Mouse (Mus musculus) layer of hippocampus, adult 9-10 months (tissue): ENCODE measurements around the gene Mettl1.

Experiments
- DNase-seq: peaks from one replicate; pipeline ENCODE4 v3.0.0; 2022; ENCODE audit warnings: low spot score

The Mettl1 gene

DNA sequence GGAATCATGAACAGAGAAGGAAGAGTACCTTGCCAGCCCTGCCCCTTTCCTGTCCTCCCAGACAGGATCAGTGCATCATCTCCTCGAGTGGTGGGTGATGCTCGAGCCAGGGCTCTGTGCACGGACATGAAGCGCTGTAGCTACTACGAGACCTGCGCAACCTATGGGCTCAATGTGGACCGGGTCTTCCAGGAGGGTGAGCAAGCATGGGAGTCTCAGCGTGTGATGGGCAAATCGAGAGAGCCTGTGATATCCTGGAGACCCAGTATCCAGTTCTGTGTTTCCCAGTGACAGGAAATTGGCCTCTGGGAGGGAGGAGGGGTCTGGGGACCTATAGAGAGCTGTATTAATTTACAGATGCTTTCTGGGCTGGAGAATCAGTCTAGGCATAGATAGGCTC is 43.8 kb downstream of the Mettl1 start:
- DNase-seq: no peak

DNA sequence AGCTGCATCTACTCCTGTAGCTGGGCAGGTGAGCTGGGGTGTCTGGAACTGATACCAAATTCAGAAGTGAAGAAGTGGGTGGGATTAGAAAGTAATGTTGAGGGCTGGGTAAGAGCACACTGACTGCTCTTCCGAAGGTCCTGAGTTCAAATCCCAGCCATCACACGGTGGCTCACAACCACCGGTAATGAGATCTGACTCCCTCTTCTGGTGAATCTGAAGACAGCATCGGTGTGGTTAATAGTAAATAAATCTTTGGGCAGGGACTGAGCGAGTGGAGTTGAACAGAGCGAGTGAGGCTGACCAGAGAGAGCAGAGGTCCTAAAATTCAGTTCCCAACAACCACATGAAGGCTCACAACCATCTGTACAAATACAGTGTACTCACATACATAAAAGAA is 44.4 kb downstream of the Mettl1 start:
- DNase-seq: no peak

- DNase-seq: no peak
These were observed 49.6 kb downstream of the Mettl1 start for GRCm38 (mm10) chr10:127090560-127091411.

DNA sequence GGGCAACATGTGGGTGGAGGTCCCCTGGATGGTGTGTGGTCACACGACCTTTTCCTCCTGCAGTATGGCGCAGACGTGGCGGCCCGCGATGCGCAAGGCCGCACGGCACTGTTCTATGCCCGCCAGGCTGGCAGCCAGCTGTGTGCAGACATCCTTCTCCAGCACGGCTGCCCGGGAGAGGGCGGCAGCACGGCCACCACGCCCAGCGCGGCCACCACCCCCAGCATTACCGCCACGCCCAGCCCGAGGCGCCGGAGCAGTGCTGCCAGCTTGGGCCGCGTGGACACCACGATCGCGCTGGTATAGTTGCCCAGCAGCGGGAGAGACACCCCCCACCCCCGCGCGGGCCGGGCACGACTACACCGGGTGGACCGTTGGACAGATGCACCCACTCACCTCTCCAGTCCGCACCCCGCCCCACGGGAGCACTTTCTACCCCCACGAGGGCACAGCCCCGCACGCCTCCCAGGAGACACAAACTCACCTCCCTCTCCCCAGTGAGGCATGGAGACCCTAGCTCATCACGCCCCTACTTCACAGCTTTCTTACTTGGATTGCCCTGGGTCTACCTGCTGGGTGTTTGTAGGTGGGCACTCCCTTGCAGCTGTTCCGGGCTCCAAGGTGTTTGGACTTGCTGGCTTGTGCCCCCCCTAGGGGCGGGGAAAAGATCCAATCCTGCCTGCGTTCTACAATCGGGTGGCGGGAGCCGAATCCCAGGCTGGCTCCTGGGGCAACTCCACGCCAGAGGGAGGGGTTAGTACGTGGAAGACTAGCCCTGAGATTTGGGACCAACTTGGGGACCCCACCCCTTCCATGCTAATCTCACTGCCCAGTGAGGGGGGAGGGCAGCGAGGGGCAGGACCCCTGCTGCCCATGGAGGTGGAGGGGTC is 50.5 kb downstream of the Mettl1 start:
- DNase-seq: no peak

GRCm38 (mm10) chr10:127092742-127093141 is 51.5 kb downstream of the Mettl1 start:
- DNase-seq: no peak

DNA sequence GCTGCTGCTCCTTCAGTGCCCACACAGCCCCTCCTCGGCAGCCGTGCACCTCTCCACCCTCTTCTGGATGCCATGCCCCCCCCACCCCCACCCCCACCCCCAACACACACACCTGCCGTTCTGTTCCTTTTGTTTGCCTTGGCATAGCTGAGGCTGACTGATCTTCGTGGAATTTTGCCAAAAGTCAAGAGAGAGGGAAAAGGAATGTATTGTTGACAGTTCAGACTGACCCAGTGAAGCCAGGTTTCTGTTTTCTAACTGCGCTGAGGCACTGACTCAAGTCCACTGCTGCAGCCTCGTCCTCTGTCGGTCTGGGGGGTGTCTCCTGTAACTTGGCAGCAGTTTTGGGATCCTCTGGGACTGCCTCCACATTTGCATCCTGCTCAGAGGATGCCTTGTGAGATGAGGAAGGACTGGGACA is 53.2 kb downstream of the Mettl1 start:
- no peak for DNase-seq
